In genomic region chr11:117598170-117598583, GRCm38 (mm10) we compare ENCODE assay signal across 9 mouse cellular contexts. TPM values are rescaled to one million over a fixed set of nuclear protein-coding genes. Genes with fewer than 3 reads are reported as not detected.
DNase-seq lines count a peak whose midpoint lies in the region; ATAC-seq lines count a peak whose summit lies in the region.
"Had no signal": no experiment of that assay in that cellular context is flagged by ENCODE, and none has a peak within 500 bp of the region (broad histone marks: within the 10 kb centered on the region; RNA-seq: fewer than 3 reads in every experiment).

No protein-coding gene starts in this region.

- H3K27me3 ChIP-seq in heart, embryonic 13.5 days (replicated peaks), result peaks cover 88% of the 10 kb centered on the region
- H3K27me3 ChIP-seq in embryonic facial prominence, embryonic 12.5 days, result peaks cover 48% of the 10 kb centered on the region; the same call in 1 of the 2 replicates
- H3K27me3 ChIP-seq in limb, embryonic 10.5 days (ENCODE audit: low read depth, poor library complexity, severe bottlenecking), result peaks cover 96% of the 10 kb centered on the region
- H3K27me3 ChIP-seq: Patski had no signal

- H3K9ac ChIP-seq in heart, embryonic 13.5 days, result no peak overlapping the region
- no peak overlapping the region for H3K9ac ChIP-seq in embryonic facial prominence, embryonic 12.5 days

- peak overlapping the region; percentile 72 for H3K4me2 ChIP-seq in heart, embryonic 13.5 days
- H3K4me2 ChIP-seq in embryonic facial prominence, embryonic 12.5 days (replicated peaks), result peak overlapping the region; percentile 39; the same call in 1 of the 2 replicates

- no peak for DNase-seq in heart, postnatal 36 days
- DNase-seq in R1 (ENCODE audit: low read depth, low spot score), result peak; percentile 99
- DNase-seq in limb, embryonic 10.5 days (ENCODE audit: low spot score), result peak; percentile 61
- DNase-seq in right cerebral cortex, postnatal 25 days, result peak; percentile 34
- DNase-seq in thymus, adult 18-20 months, result no peak

- intact Hi-C loops in heart, postnatal 36 days (cut with DNase I), result loop anchor here (5.0 kb wide), 1 partner anchor 116 kb away; the partner anchor contains the start of gene Gm11733

- no peak overlapping the region for H3K4me3 ChIP-seq in heart, embryonic 13.5 days
- H3K4me3 ChIP-seq in embryonic facial prominence, embryonic 12.5 days, result no peak overlapping the region
- peak overlapping the region; percentile 45 for H3K4me3 ChIP-seq in limb, embryonic 10.5 days

- WGBS in heart, embryonic 13.5 days, result 3% methylated on average over 6 of the region's 6 CpGs
- WGBS in embryonic facial prominence, embryonic 12.5 days, result 3% methylated on average over 6 of the region's 6 CpGs
- WGBS in limb, embryonic 10.5 days, result 4% methylated on average over 6 of the region's 6 CpGs

- peaks cover 22% of the 10 kb centered on the region for H3K4me1 ChIP-seq in heart, embryonic 13.5 days
- H3K4me1 ChIP-seq in embryonic facial prominence, embryonic 12.5 days, result peaks cover 26% of the 10 kb centered on the region
- peaks cover 57% of the 10 kb centered on the region for H3K4me1 ChIP-seq in limb, embryonic 10.5 days

- H3K27ac ChIP-seq in heart, embryonic 13.5 days (replicated peaks), result no peak overlapping the region
- H3K27ac ChIP-seq in embryonic facial prominence, embryonic 12.5 days, result no peak overlapping the region
- H3K27ac ChIP-seq in limb, embryonic 10.5 days, result no peak overlapping the region; the same call in 1 of the 2 replicates

- H3K36me3 ChIP-seq in heart, embryonic 13.5 days, result no peaks in the 10 kb centered on the region
- no peaks in the 10 kb centered on the region for H3K36me3 ChIP-seq in embryonic facial prominence, embryonic 12.5 days
- H3K36me3 ChIP-seq in limb, embryonic 10.5 days, result no peaks in the 10 kb centered on the region

- no peak for ATAC-seq in heart, embryonic 13.5 days (ENCODE audit: extremely low read depth, insufficient number of reproducible peaks, low FRiP score, low TSS enrichment)
- ATAC-seq in embryonic facial prominence, embryonic 12.5 days (ENCODE audit: insufficient number of reproducible peaks, insufficient read depth, low FRiP score, low TSS enrichment), result 0 out of 2 replicates have a peak, but pooled peaks have one; percentile 13
- ATAC-seq in inflammation-experienced regulatory T-cells, adult 6 months, result no peak
- ATAC-seq: Patski had no signal

- H3K9me3 ChIP-seq in heart, embryonic 13.5 days, result no peaks in the 10 kb centered on the region
- H3K9me3 ChIP-seq in embryonic facial prominence, embryonic 12.5 days, result no peaks in the 10 kb centered on the region
- H3K9me3 ChIP-seq in limb, embryonic 10.5 days (replicated peaks), result no peaks in the 10 kb centered on the region

RNA-seq across cellular contexts. Expression of gene Tnrc6c, which starts 55.9 kb away (rescaled TPM):
- polyA plus RNA-seq in heart, embryonic 13.5 days (2015; fragmentation: Nextera tagmentation; extraction: Ambion mirVana), result 6.0 TPM in 2 replicates
- total RNA-seq in heart, postnatal 36 days (2021), result 10 to 100 TPM; 28.1 to 34.1 TPM
- 23.9 and 26.1 TPM in 2 replicates for polyA plus RNA-seq in embryonic facial prominence, embryonic 12.5 days (2016; fragmentation: Nextera tagmentation; extraction: Ambion mirVana)
- polyA plus RNA-seq in limb, embryonic 10.5 days (2016; fragmentation: Nextera tagmentation; extraction: Ambion mirVana), result 11.4 and 14.1 TPM in 2 replicates
- 10 to 100 TPM; 10.8 to 19.2 (median 17.4) TPM for polyA plus RNA-seq in inflammation-experienced regulatory T-cells, adult 6 months (2017; shearing (Covaris generic))

Comparison
In these comparisons a context has a peak if more than half of its experiments do, and no peak if none do; other contexts are left out.
1. DNase-seq: peak in R1 (single experiment), limb, embryonic 10.5 days (single experiment) and right cerebral cortex, postnatal 25 days (single experiment); none in heart, postnatal 36 days (0 of 2) and thymus, adult 18-20 months (0 of 2).